ENCODE assay signal across 13 mouse cellular contexts in the genomic region with DNA sequence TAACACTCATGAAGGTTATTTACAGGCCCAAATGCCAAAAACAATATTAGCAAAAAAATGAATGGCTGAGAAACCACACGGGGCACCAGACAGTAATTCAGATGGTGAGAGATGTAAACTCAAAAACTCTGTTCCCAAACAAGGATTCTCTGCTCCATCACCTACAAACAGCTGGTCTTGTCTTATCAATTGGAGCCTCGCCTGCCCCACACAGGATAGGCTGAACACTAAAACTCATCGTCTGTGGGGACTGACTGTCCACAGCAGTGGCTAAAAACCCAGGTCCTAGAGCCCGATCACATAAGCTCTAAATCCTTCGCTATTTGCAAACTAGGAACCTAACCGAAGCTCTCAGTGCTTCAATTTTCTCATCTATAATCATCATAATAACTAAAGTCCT.
"Had no signal": no experiment of that assay in that cellular context is flagged by ENCODE, and none has a peak within 500 bp of the region (broad histone marks: within the 10 kb centered on the region; RNA-seq: fewer than 3 reads in every experiment).

No protein-coding gene starts in this region.

- H3K4me2 ChIP-seq: lung, embryonic 15.5 days; midbrain, embryonic 12.5 days; midbrain, embryonic 15.5 days; neural tube, embryonic 13.5 days had no signal

- H3K27ac ChIP-seq: kidney, postnatal 0 days; left cerebral cortex, adult 2 months; lung, embryonic 15.5 days; midbrain, embryonic 12.5 days; midbrain, embryonic 15.5 days; neural tube, embryonic 13.5 days had no signal

- H3K9ac ChIP-seq: lung, embryonic 15.5 days; midbrain, embryonic 12.5 days; midbrain, embryonic 15.5 days; neural tube, embryonic 13.5 days had no signal

- H3K36me3 ChIP-seq: lung, embryonic 15.5 days; midbrain, embryonic 12.5 days; midbrain, embryonic 15.5 days; neural tube, embryonic 13.5 days had no signal

- DNase-seq: kidney, adult 2 months; layer of hippocampus, postnatal 36 days; lung, adult 18-20 months; lung, postnatal 10 days; thymus, adult 18-20 months; thymus, postnatal 4 days had no signal

- H3K4me3 ChIP-seq: left cerebral cortex, adult 2 months; lung, embryonic 15.5 days; midbrain, embryonic 12.5 days; midbrain, embryonic 15.5 days; neural tube, embryonic 13.5 days had no signal

- ATAC-seq: intestine, postnatal 0 days; midbrain, embryonic 15.5 days had no signal

- H3K9me3 ChIP-seq: lung, embryonic 15.5 days; midbrain, embryonic 12.5 days; midbrain, embryonic 15.5 days; neural tube, embryonic 13.5 days had no signal

- H3K27me3 ChIP-seq: midbrain, embryonic 15.5 days had no signal
